ENCODE assay signal across 9 mouse cellular contexts in the genomic region with DNA sequence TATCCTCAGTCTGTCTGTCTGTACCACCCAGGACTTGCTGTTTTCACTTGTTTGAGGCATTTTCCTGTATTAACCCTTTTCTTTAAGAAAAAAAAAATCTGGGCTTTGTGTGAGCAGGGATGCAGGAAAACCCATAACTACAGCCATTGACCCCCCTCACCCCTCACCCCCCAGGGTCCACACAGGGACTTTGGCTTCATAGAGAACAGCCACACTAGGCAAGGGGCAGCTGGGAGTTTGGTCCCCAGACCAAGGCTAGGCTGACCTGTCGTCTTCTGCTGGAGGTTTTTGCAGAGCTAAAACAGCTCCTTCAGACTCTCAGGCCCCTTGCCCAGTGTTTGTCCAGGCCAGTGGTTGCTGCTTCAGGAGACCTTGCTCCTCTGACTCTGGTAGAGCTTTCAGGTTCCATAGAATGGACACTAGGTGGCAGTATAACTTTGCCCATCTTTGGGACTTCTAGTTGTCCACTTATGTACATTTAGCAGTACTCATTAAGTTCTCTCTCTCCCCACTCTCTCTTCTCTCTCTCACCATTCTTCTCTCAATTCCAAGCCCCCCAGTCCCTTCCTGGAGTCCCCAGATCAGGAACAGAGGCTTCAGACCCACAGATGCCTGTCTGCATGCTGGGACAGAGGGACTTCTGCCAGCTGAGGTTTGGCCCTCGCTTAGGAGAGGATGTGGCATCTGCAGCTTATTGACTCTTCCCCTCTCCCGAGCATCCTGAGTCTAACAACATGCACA. TPM values are rescaled to one million over a fixed set of nuclear protein-coding genes. Genes with fewer than 3 reads are reported as not detected.
DNase-seq lines count a peak whose midpoint lies in the region; ATAC-seq lines count a peak whose summit lies in the region.
"Had no signal": no experiment of that assay in that cellular context is flagged by ENCODE, and none has a peak within 500 bp of the region (broad histone marks: within the 10 kb centered on the region; RNA-seq: fewer than 3 reads in every experiment).

No protein-coding gene starts in this region.

- H3K27ac ChIP-seq in heart, embryonic 10.5 days, result no peak overlapping the region
- no peak overlapping the region for H3K27ac ChIP-seq in midbrain, embryonic 14.5 days (replicated peaks; ENCODE audit: low read depth, low read length)
- H3K27ac ChIP-seq: macrophage had no signal

- H3K4me1 ChIP-seq in heart, embryonic 10.5 days, result peaks cover 16% of the 10 kb centered on the region
- H3K4me1 ChIP-seq in midbrain, embryonic 14.5 days (ENCODE audit: control insufficient read depth, insufficient read depth, low read length), result no peaks in the 10 kb centered on the region

- H3K4me3 ChIP-seq in heart, embryonic 10.5 days, result no peak overlapping the region
- H3K4me3 ChIP-seq in midbrain, embryonic 14.5 days (replicated peaks; ENCODE audit: low read depth, low read length), result no peak overlapping the region

- H3K4me2 ChIP-seq in midbrain, embryonic 14.5 days (ENCODE audit: low read length), result no peak overlapping the region

- intact Hi-C loops in heart, postnatal 36 days (cut with DNase I), result loop anchor here (1.0 to 10.0 kb wide), 2 partner anchors 151 to 712 kb away; no protein-coding TSS in a partner anchor
- intact Hi-C loops in left cerebral cortex, postnatal 25 days (cut with DNase I), result loop anchor here (1.0 to 2.0 kb wide), 2 partner anchors 152 to 278 kb away; no protein-coding TSS in a partner anchor

- DNase-seq in heart, adult 18-20 months, result peak; percentile 57 to 78
- no peak for DNase-seq in heart, embryonic 10.5 days (ENCODE audit: low spot score)
- peak; percentile 56 for DNase-seq in MEL-GATA-1-ER (ENCODE audit: extremely low read depth, low read depth)
- DNase-seq in embryo, embryonic 10.5 days (ENCODE audit: low spot score), result peak; percentile 90
- DNase-seq in heart, postnatal 36 days, result peak; percentile 32 to 56
- peak; percentile 32 to 60 for DNase-seq in left cerebral cortex, postnatal 25 days (ENCODE audit: low spot score in 2 of 2)
- peak; percentile 92 for DNase-seq in midbrain, embryonic 14.5 days
- DNase-seq in ovary, postnatal 36 days (ENCODE audit: low spot score), result no peak

- no peaks in the 10 kb centered on the region for H3K9me3 ChIP-seq in heart, embryonic 10.5 days
- H3K9me3 ChIP-seq in midbrain, embryonic 14.5 days (ENCODE audit: control insufficient read depth, low read length), result no peaks in the 10 kb centered on the region

- WGBS in heart, embryonic 10.5 days, result 57% methylated on average over 3 of the region's 3 CpGs
- WGBS in midbrain, embryonic 14.5 days, result 67% methylated on average over 3 of the region's 3 CpGs

- no peak overlapping the region for H3K9ac ChIP-seq in midbrain, embryonic 14.5 days (replicated peaks; ENCODE audit: low read length)

- no peak for ATAC-seq in midbrain, embryonic 14.5 days (ENCODE audit: low FRiP score, low TSS enrichment)

- peaks cover 24% of the 10 kb centered on the region; the same call in 1 of the 2 replicates for H3K27me3 ChIP-seq in heart, embryonic 10.5 days (ENCODE audit: insufficient read depth, poor library complexity, severe bottlenecking)
- H3K27me3 ChIP-seq in midbrain, embryonic 14.5 days (ENCODE audit: control insufficient read depth, insufficient read depth, low read length), result no peaks in the 10 kb centered on the region

- no peaks in the 10 kb centered on the region; the same call in 1 of the 2 replicates for H3K36me3 ChIP-seq in heart, embryonic 10.5 days
- H3K36me3 ChIP-seq in midbrain, embryonic 14.5 days (ENCODE audit: control insufficient read depth, insufficient read depth, low read length), result no peaks in the 10 kb centered on the region

RNA-seq across cellular contexts. Expression of gene Mindy4, which starts 29.5 kb away (rescaled TPM):
- 1 to 10 TPM; 3.7 to 6.7 TPM for total RNA-seq in heart, adult 18-20 months (2021)
- 7.7 and 9.7 TPM in 2 replicates for polyA plus RNA-seq in heart, embryonic 10.5 days (2016; fragmentation: Nextera tagmentation; extraction: Ambion mirVana)
- 1 to 10 TPM; 5.5 to 5.9 TPM for total RNA-seq in heart, postnatal 36 days (2021)
- 10 to 100 TPM; 12.6 to 13.0 TPM for total RNA-seq in left cerebral cortex, postnatal 25 days (2021)
- 9.8 and 14.6 TPM in 2 replicates for polyA plus RNA-seq in midbrain, embryonic 14.5 days (2014; fragmentation: Nextera tagmentation; extraction: Ambion mirVana)

RNA-seq across cellular contexts. Expression of gene Inmt, which starts 57.9 kb away (rescaled TPM):
- 10 to 100 TPM; 31.1 to 33.0 TPM for total RNA-seq in heart, adult 18-20 months (2021)
- 0.20 TPM in 1 of 2 replicates, not detected in the other for polyA plus RNA-seq in heart, embryonic 10.5 days (2016; fragmentation: Nextera tagmentation; extraction: Ambion mirVana)
- total RNA-seq in heart, postnatal 36 days (2021), result 10 to 100 TPM; 23.4 to 29.7 TPM
- 1 to 10 TPM; 1.0 to 1.6 TPM for total RNA-seq in left cerebral cortex, postnatal 25 days (2021)
- polyA plus RNA-seq in midbrain, embryonic 14.5 days (2014; fragmentation: Nextera tagmentation; extraction: Ambion mirVana), result not detected in 2 replicates
- polyA plus RNA-seq: macrophage had no signal

Comparison
In these comparisons a context has a peak if more than half of its experiments do, and no peak if none do; other contexts are left out.
1. DNase-seq: peak in heart, adult 18-20 months (2 of 2), MEL-GATA-1-ER (single experiment), embryo, embryonic 10.5 days (single experiment), heart, postnatal 36 days (2 of 2), left cerebral cortex, postnatal 25 days (2 of 2) and midbrain, embryonic 14.5 days (single experiment); none in heart, embryonic 10.5 days (single experiment) and ovary, postnatal 36 days (single experiment).
2. RNA of gene Inmt, which starts 57.9 kb away (total RNA-seq): 31.1 to 33.0 TPM in heart, adult 18-20 months and 23.4 to 29.7 TPM in heart, postnatal 36 days; 1.0 to 1.6 TPM in left cerebral cortex, postnatal 25 days; every median in the first group is over 4 times any median in the second.